Mouse (Mus musculus): ENCODE data around the gene Cdk12. TPM values are rescaled to one million over a fixed set of nuclear protein-coding genes. Genes with fewer than 3 reads are reported as not detected.

Cdk12 gene
- total RNA-seq, 2 experiments from 2014 or later = 34.2 to 34.8 TPM

DNA sequence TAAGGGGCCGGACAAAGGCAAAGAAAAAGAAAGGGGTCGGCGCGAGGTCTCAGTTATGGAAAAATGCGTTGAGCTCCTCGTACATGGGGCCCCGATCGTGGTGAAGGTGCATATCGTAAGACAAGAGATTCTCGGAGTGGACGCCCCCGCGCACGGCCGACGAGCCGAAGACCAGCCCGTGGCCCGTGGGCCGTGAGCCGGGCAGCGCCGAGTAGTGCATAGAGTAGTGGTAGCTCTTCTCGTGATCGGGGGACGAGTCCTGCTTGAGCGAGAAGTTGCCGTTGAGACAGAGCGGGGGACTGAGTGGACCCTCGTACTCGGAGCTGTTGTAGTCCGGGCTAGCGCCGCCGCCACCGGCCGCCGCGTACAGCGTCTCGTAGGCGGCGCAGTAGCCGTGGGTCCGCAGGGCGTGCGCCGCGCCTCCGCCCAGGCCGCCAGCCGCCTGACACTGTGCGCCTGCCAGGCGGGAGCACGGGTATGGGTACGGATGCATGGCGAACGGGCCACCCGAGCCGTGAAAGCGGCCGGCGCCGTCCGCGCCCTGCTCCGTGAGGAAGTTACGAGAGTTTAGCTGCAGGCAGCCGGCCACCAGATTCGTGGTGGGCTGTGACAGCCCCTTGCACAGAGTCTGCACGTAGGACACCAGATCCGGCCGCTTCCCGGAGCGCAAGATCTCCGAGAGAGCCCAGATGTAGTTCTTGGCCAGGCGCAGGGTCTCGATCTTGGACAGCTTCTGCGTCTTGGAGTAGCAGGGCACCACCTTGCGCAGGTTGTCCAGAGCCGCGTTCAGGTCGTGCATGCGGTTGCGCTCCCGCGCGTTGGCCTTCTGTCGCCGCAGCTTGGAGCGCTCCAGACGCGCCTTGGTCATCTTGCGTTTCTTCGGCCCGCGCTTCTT, 124.5 kb downstream of the Cdk12 start:
- DNase-seq (ENCODE audit: low spot score in 2 of 2) = peak in 1 of 2 experiments; percentile 25
- intact Hi-C loops (cut with DNase I) = no loop called here

DNA sequence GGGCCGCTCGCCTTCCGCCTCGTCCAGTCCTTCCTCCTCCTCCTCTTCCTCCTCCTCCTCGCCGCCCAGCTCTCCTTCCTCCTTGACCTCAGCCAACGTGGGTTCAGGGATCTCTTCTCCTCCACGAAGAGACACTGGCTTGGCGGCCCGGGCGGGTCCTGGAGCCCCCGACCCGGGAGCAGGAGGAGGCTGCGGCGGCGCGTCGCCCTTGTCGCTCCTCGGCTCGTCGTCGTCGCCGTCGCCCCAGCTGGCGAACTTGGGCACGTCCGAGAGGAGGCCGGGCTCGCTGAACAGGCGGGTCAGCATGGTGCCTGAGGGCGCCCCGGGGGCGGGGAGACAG, 125.1 kb downstream of the Cdk12 start:
- no peak for DNase-seq (ENCODE audit: low spot score in 2 of 2)
- intact Hi-C loops (cut with DNase I) = no loop called here

Small RNAs within 50 kb of the gene (microRNA-seq; reads per million reads assigned to microRNA genes)
- gene Gm27399 = 0 reads per million in 2 experiments
- gene Mir5119 = 0 reads per million in 2 experiments

Other genes starting within 250 kb of the Cdk12 start
- gene Plxdc1, start 216.6 kb upstream of the Cdk12 start, total RNA-seq (2021) = 10 to 100 TPM in 1 of 2 experiments, 1 to 10 TPM in 1; 9.8 to 14.9 TPM
- 1 to 10 TPM; 2.2 to 2.3 TPM for gene Arl5c, start 206.9 kb upstream of the Cdk12 start, total RNA-seq (2021)
- 100 to 1,000 TPM; 150 TPM for gene Cacnb1, start 180.0 kb upstream of the Cdk12 start, total RNA-seq (2021)
- gene Rpl19, start 176.3 kb upstream of the Cdk12 start, total RNA-seq (2021) = 100 to 1,000 TPM; 536 to 545 TPM
- 10 to 100 TPM; 27.7 to 28.0 TPM for gene Stac2, start 149.6 kb upstream of the Cdk12 start, total RNA-seq (2021)
- 10 to 100 TPM; 31.1 to 35.7 TPM for gene Fbxl20, start 52.7 kb upstream of the Cdk12 start, total RNA-seq (2021)
- gene Med1, start 9.8 kb upstream of the Cdk12 start, total RNA-seq (2021) = 10 to 100 TPM; 46.9 to 52.8 TPM
- 10 to 100 TPM; 65.9 to 67.1 TPM for gene Neurod2, start 126.6 kb downstream of the Cdk12 start, total RNA-seq (2021)
- 100 to 1,000 TPM; 101 to 133 TPM for gene Ppp1r1b, start 145.3 kb downstream of the Cdk12 start, total RNA-seq (2021)
- gene Stard3, start 155.3 kb downstream of the Cdk12 start, total RNA-seq (2021) = 10 to 100 TPM; 24.9 to 27.2 TPM
- gene Tcap, start 180.8 kb downstream of the Cdk12 start, total RNA-seq (2021) = 10 to 100 TPM in 1 of 2 experiments, 1 to 10 TPM in 1; 8.8 to 13.1 TPM
- gene Pnmt, start 183.4 kb downstream of the Cdk12 start, total RNA-seq (2021) = 1 to 10 TPM in 1 of 2 experiments, under 1 TPM in 1; 0.78 to 1.0 TPM
- gene Pgap3, start 197.4 kb downstream of the Cdk12 start, total RNA-seq (2021) = 10 to 100 TPM; 10.7 to 11.1 TPM
- 1 to 10 TPM; 2.0 to 3.2 TPM for gene Erbb2, start 209.4 kb downstream of the Cdk12 start, total RNA-seq (2021)
- gene Mien1, start 235.9 kb downstream of the Cdk12 start, total RNA-seq (2021) = 100 to 1,000 TPM; 105 to 106 TPM
- gene Grb7, start 243.3 kb downstream of the Cdk12 start, total RNA-seq (2021) = 1 to 10 TPM; 1.6 to 4.4 TPM

All from left cerebral cortex, postnatal 14 days (tissue).